Mouse (Mus musculus) R1 (cell line): ENCODE measurements around the gene Pigk.

Experiments
- DNase-seq: peaks from one replicate; pipeline ENCODE4 v3.0.0-alpha.2; 2018; ENCODE audit warnings: low read depth, low spot score

Pigk gene

GRCm38 (mm10) chr3:152932096-152932495 is 218.2 kb downstream of the Pigk start:
- DNase-seq = no peak

DNA sequence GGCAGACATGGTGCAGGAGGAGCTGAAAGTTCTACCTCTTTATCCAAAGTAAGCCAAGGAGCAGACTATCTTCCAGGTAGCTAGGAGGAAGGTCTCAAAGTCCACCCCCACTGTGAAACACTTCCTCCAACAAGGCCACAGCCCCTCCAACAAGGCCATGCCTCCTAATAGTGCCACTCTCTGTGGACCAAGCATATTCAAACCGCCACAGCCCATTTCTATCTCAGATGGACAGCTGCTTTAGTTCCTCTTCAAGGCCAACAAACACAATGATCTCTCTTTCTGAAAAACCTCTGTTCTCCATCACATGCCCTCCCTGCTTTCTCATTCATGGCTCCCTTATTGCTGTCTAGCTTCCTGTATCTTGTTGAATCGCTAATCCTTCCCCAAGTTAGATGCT is 218.6 kb downstream of the Pigk start:
- no peak for DNase-seq

- no peak for DNase-seq
Measured at GRCm38 (mm10) chr3:152933737-152934136, 219.8 kb downstream of the Pigk start.

- no peak for DNase-seq
Measured at GRCm38 (mm10) chr3:152936313-152936712, 222.4 kb downstream of the Pigk start.

GRCm38 (mm10) chr3:152941671-152942070 is 227.8 kb downstream of the Pigk start:
- DNase-seq = no peak

DNA sequence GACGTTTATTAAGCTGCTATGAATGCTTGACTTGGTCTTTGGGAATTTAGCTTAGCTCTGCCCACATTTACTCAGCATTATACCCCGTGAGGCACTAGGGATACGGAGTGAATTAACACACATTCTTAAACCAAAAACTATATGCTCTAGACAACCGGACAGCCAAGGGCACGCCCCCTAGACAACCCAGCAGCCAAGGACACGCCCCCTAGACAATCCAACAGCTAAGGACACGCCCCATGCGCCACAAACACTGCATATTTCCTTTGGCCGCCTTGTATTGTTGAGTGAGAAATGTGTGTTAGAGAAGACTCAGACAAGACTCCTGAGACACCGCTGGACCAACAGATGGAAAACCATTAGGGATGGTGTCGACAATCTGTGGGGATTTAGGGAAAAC is 229.1 kb downstream of the Pigk start:
- peak; percentile 77 for DNase-seq

- DNase-seq = no peak
Measured at GRCm38 (mm10) chr3:152944766-152945165, 230.9 kb downstream of the Pigk start.

DNA sequence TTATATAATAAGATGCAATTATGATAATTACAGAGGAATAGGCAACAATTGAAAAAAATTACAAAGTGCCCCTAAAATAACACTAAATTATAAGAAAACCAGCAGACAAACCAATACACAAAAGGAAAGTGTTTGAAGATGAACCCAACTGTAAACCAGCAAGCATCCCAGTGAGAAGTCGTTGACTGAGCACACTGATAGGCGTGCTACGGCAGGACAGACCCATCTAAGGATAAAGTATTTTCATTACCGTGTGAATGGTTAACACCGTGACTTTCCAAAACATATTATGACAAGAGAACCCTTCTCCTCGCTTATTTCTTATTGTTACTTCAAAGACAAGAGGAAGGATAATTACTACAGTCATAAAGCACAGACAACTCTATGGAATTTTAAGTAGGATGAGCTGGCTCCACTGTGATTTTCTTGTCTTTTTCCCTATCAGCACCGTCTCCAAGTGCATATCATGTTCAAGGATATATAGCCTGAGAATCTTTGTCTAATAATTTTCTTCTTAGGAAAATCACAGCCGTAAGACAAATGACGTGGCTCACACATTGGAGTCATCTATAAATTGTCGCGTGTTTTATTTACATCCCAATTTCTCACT is 233.2 kb downstream of the Pigk start:
- no peak for DNase-seq

DNA sequence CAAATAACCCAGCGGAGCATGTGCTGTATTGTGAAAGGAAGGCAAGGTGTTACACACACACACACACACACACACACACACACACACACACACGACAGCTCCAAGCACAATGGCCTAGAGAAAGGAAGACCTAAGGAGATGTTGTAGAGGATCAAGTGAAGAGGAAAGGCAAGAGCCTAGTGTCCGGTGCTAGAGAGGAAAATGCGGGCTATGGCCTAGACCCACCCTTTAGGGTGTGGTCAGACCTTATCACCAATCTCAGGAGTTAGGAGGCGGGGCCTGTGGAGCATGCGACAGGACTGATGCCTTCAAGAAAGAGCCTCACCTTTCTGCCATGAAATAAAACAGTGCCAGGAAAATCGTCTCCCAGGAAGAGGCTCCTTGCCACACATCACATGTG is 234.7 kb downstream of the Pigk start:
- peak; percentile 30 for DNase-seq

DNA sequence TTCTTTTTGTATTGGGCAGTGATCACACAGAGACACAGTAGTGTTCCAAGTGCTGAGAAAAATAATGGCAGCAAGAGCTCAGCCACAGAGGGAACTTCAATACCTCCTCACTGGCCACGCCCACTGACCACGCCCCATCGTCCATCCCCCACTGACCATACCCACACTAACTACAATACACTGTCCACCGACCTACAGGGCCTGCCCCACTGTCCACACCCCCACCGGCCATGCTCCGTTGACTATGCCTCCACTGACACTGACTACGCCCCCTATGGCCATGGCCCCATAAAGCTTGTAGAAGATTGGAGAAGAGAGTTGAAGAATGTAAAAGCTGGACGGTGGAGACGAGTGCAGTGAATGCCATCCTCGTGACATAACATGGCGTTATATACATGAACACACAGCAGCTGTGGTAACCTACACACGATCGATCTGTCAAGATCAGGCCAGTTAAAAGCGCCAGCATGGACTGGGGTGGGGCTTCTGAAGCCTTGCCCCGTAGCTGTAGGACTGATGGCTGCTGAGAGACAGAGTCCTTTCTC is 235.4 kb downstream of the Pigk start:
- no peak for DNase-seq

GRCm38 (mm10) chr3:152950299-152950698 is 236.4 kb downstream of the Pigk start:
- no peak for DNase-seq

GRCm38 (mm10) chr3:152950914-152951313 is 237.0 kb downstream of the Pigk start:
- DNase-seq = peak; percentile 46

- no peak for DNase-seq
Measured at GRCm38 (mm10) chr3:152951634-152952545, 238.0 kb downstream of the Pigk start.

DNA sequence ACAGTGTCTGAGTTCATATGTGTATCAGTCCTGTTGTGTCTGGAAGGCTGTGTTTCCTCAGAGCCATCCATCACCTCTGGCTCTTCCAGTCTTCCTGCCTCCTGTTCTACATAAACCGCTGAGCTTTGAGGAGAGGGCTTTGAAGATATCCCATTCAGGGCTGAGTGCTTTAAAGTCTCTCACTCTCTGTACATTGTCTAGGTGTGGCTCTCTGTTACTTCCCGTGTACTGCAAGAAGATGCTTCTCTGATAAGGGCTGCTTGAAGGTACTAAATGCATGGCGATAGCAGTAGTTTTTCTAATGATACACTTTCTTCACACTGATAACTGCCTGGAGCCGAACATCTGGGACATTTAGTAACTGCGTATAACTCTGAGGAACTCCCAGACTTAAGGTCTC is 242.1 kb downstream of the Pigk start:
- DNase-seq = no peak

GRCm38 (mm10) chr3:152956771-152957170 is 242.9 kb downstream of the Pigk start:
- DNase-seq = no peak

DNA sequence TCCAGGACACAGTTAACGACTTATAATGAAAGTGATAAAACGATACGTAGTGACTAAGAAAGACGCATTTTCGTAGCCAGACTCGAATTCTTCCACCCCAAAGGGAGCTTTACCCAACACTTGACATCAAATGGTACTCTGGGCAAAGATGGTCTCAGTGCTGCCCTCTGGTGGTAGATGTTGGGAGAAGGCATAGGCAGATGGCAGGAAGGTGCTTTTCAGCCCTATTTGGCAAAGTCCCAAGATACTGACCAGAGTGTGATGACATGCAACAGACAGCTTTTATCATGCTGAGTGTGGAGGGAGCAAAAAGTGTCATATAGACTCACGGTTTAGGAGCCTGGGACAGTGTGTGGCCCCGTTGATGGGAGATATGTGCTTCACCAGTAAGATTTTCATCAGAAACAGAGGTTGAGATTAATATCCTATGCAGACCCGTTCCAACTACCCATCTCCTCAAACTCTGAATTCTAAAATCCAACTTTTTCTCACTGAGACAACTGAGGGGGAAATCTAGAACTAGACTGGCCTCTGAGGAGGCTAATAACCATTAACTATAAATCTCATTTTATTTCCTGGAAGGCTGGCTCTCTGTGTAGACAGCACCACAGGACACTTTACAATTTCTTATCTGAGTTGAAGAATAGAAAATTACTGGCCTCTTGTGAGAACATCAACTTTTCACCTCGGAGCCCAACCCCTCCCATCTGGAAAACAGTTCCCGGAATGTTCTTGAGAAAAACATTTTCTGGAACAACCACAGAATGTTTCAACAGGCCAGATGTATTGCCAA is 244.7 kb downstream of the Pigk start:
- peak; percentile 85 for DNase-seq

- DNase-seq = no peak
Measured at GRCm38 (mm10) chr3:152961855-152962376, 248.0 kb downstream of the Pigk start.

DNA sequence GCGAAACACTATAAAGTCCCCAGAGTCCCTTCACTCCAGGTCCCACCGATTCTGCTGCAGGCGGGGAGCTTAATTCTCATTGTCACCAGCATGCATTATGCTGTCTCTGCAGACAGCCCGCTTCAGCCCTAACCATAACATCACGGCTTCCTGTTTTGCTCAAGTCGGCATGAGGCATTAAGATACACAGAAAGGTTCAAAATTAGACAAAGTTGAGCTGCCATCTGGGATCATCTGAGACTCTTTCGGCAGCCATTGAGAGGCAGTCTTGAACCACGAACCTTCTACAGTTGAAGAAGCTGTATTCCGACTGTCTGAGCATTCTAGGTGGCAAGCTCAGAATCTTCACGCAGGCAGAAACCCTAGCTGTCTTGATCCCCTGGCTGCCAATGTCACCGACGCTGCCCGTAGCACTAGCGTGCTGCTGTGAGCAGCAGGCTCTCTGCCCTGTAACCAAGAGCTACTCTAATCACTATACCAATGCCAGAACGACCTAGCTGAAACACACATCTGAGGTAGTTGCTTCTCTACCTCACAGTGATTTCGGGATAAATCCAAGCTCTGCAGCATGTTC is 256.0 kb downstream of the Pigk start:
- no peak for DNase-seq

GRCm38 (mm10) chr3:152971373-152971772 is 257.5 kb downstream of the Pigk start:
- DNase-seq = no peak

DNA sequence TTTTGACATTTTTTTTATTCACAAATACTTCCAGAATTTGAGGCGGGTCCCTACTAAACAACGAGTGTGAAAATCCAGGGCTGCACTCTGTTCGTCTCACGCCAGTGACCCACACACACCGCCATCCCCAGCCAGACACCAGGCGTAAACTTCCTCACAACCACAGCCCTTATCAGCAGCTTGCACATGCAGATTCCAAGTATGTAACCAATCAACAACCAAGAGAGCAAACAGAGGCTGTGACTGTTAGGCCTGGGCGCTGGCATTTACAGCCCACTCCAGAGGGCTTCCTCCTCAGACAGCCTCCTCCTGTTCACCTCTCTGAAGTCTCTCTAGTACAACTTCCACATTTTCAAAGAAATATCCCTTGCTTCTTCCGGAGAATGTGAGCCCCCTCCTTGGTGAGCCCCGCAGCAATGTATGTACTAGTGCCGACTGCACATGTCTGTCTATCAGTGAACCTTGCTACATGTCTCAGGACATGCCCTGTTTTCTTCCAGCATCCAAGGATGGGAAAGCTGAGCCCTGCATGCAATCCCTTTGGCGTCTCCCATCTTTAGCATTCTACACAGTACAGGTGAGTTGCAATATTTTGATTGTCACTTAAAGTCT is 265.7 kb downstream of the Pigk start:
- no peak for DNase-seq

- DNase-seq = no peak
Measured at GRCm38 (mm10) chr3:152980431-152980830, 266.5 kb downstream of the Pigk start.
